Mouse (Mus musculus): ENCODE results near the gene Stk35. TPM values are rescaled to one million over a fixed set of nuclear protein-coding genes. Genes with fewer than 3 reads are reported as not detected.
A peak's percentile ranks its signal among the peaks of the same experiment; 100 is the strongest.

Gene Stk35
- polyA plus RNA-seq (2015; fragmentation: Nextera tagmentation; extraction: Ambion mirVana): 4.0 and 4.3 TPM in 2 replicates

DNA sequence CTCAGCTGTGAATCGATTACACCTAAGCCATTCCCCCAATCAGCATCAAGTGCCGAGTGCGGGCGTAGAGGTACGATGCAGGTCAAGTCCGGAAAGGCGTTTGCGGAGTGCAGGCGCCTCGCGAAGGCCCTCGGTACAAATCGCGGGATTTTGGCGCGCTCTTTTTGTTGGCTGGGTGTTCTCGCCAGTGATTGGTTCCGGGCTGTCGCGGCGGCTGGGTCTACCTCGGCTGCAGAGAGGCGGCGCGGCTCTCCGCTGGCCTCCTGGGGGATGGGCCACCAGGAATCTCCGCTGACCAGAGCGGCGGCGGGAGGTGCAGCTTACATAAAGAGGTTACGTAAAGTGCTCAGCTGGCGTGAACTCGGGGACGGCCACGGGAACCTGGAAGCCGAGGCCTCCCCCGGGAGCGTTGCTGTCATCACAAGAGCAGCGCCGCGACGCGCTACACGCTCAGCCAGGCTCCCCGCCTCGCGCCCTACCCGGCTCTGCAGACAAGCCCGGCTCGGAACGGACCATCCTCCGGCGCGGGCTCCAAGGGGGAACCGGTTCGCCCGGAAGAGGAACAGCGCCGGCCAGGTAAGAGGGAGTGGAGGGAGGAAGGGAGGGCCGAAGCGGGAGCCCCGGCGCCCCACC is at the start of gene Stk35:
TSS of gene Stk35 (plus strand) at position 247 of the 633 bp plus-strand sequence.
- peak; percentile 79 for DNase-seq
- peaks cover 32% of the 10 kb centered on the region for H3K36me3 ChIP-seq
- peak within 1 kb of the TSS; percentile 92 for H3K27ac ChIP-seq
- H3K9me3 ChIP-seq (replicated peaks): no peaks in the 10 kb centered on the region
- peak within 1 kb of the TSS; percentile 88 for H3K4me2 ChIP-seq
- H3K4me3 ChIP-seq (replicated peaks): peak within 1 kb of the TSS; percentile 83
- under 1% methylated on average over 59 of the region's 63 CpGs for WGBS (ENCODE audit: insufficient replicate concordance)
- H3K4me1 ChIP-seq (replicated peaks): peaks cover 34% of the 10 kb centered on the region
- peak within 1 kb of the TSS; percentile 90 for H3K9ac ChIP-seq
- no peaks in the 10 kb centered on the region for H3K27me3 ChIP-seq
- peak; percentile 87 for ATAC-seq (ENCODE audit: low read depth)

DNA sequence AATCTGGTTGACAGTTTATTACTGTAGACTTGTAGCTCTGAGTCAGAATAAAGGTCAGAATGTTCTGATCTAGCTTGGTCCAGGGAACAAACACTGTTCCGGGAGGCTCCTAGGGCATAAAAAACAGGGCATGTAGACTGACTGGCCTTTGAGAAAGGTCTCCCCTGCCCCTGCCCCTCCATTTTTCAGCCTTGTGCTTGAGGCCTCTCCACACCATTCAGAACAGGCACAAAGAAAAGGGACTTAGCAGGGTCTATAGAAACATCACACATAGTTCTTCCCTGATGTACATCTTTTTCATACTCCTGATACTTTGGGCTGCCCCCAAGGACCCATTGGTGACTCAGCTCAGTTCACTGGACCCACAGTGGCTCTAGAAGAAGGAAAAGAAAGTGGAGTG is 18.3 kb upstream of the Stk35 start:
- ATAC-seq (ENCODE audit: low read depth): no peak
- Histone ChIP-seq H3K4me1 (replicated peaks) (no peaks in the 10 kb centered on the region), H3K4me2 (no peak overlapping the region), H3K36me3 (no peaks in the 10 kb centered on the region), H3K27me3 (no peaks in the 10 kb centered on the region), H3K4me3 (replicated peaks) (no peak overlapping the region), H3K27ac (no peak overlapping the region), H3K9me3 (replicated peaks) (no peaks in the 10 kb centered on the region), H3K9ac (no peak overlapping the region)
- DNase-seq: no peak
- WGBS (ENCODE audit: insufficient replicate concordance): 85% methylated on average over 1 of the region's 1 CpGs

DNA sequence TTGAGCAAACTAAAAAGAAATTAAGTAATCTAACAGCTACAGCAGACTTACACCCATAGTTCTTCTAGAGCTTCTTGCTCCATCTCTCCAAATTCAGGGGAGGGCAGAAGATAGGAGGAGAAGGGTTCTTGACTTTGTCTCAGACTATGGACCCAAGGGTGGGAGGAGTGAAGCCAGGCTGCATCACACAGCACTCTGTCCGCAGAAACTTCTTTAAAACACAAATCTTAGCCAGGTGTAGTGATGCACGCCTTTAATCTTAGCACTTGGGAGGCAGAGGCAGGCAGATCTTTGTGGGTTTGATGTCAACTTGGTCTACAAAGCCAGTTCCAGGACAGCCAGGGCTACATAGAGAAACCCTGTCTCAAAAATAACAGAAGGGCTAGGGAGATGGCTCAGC is 3.8 kb upstream of the Stk35 start:
- H3K4me1 ChIP-seq (replicated peaks): peaks cover 7% of the 10 kb centered on the region
- no peak overlapping the region for H3K27ac ChIP-seq
- no peak overlapping the region for H3K9ac ChIP-seq
- H3K27me3 ChIP-seq: no peaks in the 10 kb centered on the region
- ATAC-seq (ENCODE audit: low read depth) (no peak), DNase-seq (no peak)
- no peak overlapping the region for H3K4me3 ChIP-seq (replicated peaks)
- no peak overlapping the region for H3K4me2 ChIP-seq
- peaks cover 6% of the 10 kb centered on the region; the same call in 1 of the 2 replicates for H3K9me3 ChIP-seq (replicated peaks)
- 58% methylated on average over 2 of the region's 2 CpGs for WGBS (ENCODE audit: insufficient replicate concordance)
- no peaks in the 10 kb centered on the region for H3K36me3 ChIP-seq

DNA sequence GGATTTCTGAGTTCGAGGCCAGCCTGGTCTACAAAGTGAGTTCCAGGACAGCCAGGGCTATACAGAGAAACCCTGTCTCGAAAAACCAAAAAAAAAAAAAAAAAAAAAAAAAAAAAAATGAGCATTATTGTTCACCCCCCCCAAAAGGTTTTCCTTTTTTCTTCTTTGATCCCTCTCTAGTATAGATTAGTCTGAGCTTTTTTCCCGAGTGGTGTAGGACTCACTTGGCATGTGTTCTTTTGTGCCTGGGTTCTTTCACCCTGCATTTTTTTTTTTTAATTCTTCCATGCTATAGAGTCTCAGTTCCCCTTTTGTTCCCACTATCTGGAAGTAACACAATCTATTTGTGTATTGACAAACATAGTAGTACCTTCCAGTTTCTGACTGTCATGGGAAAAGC is 2.6 kb upstream of the Stk35 start:
- Histone ChIP-seq H3K4me2 (no peak overlapping the region), H3K4me3 (replicated peaks) (no peak overlapping the region), H3K9me3 (replicated peaks) (peaks cover 6% of the 10 kb centered on the region; the same call in 1 of the 2 replicates), H3K36me3 (peaks cover 9% of the 10 kb centered on the region), H3K27me3 (no peaks in the 10 kb centered on the region), H3K9ac (no peak overlapping the region), H3K4me1 (replicated peaks) (peaks cover 18% of the 10 kb centered on the region), H3K27ac (no peak overlapping the region)
- DNase-seq (no peak), ATAC-seq (ENCODE audit: low read depth) (no peak)
- WGBS (ENCODE audit: insufficient replicate concordance): 60% methylated on average over 2 of the region's 3 CpGs

DNA sequence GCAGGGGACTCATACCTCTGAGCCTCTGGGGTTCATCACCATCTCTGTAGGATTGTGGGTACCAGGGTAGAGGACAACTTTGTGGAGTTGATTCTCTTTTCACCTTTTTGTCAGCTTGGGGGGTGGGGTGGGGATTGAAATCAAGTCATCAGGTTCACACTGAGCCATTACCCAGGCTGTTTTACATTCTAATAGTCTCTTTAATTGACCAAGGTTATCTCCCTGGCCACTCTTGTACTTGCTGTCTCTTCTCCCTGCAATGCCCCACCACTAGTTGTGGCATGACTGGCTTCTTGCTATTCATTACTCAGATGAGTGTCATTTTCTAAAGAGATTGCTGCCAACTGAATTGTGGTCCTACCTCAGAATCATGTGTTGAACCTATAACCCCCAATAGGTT is 1.9 kb upstream of the Stk35 start:
- H3K4me2 ChIP-seq: no peak overlapping the region
- no peaks in the 10 kb centered on the region for H3K27me3 ChIP-seq
- ATAC-seq (ENCODE audit: low read depth) (no peak), DNase-seq (no peak)
- peaks cover 25% of the 10 kb centered on the region for H3K4me1 ChIP-seq (replicated peaks)
- H3K9ac ChIP-seq: no peak overlapping the region
- H3K4me3 ChIP-seq (replicated peaks): no peak overlapping the region
- H3K27ac ChIP-seq: no peak overlapping the region
- H3K36me3 ChIP-seq: peaks cover 15% of the 10 kb centered on the region
- peaks cover 6% of the 10 kb centered on the region; the same call in 1 of the 2 replicates for H3K9me3 ChIP-seq (replicated peaks)

- Histone ChIP-seq H3K27ac (peak overlapping the region; percentile 92), H3K4me2 (peak overlapping the region; percentile 88), H3K4me3 (replicated peaks) (peak overlapping the region; percentile 83), H3K4me1 (replicated peaks) (peaks cover 38% of the 10 kb centered on the region), H3K36me3 (peaks cover 36% of the 10 kb centered on the region), H3K9ac (peak overlapping the region; percentile 90), H3K27me3 (no peaks in the 10 kb centered on the region), H3K9me3 (replicated peaks) (no peaks in the 10 kb centered on the region)
- WGBS (ENCODE audit: insufficient replicate concordance): 0% methylated on average over 32 of the region's 32 CpGs
- DNase-seq: no peak
- no peak for ATAC-seq (ENCODE audit: low read depth)
Measured at GRCm38 (mm10) chr2:129800904-129801230, 550 bp downstream of the Stk35 start.

GRCm38 (mm10) chr2:129801231-129802029 is 1.1 kb downstream of the Stk35 start:
- under 1% methylated on average over 73 of the region's 73 CpGs for WGBS (ENCODE audit: insufficient replicate concordance)
- peak overlapping the region; percentile 92 for H3K27ac ChIP-seq
- H3K4me3 ChIP-seq (replicated peaks): peak overlapping the region; percentile 83
- peak overlapping the region; percentile 90 for H3K9ac ChIP-seq
- peaks cover 40% of the 10 kb centered on the region for H3K36me3 ChIP-seq
- DNase-seq (peak; percentile 68), ATAC-seq (ENCODE audit: low read depth) (peak; percentile 73)
- H3K27me3 ChIP-seq: no peaks in the 10 kb centered on the region
- H3K4me2 ChIP-seq: peak overlapping the region; percentile 88
- no peaks in the 10 kb centered on the region for H3K9me3 ChIP-seq (replicated peaks)
- H3K4me1 ChIP-seq (replicated peaks): peaks cover 41% of the 10 kb centered on the region

GRCm38 (mm10) chr2:129805486-129805885 is 5.2 kb downstream of the Stk35 start:
- H3K4me1 ChIP-seq (replicated peaks): peaks cover 36% of the 10 kb centered on the region
- no peak for ATAC-seq (ENCODE audit: low read depth)
- peaks cover 75% of the 10 kb centered on the region for H3K36me3 ChIP-seq
- H3K4me3 ChIP-seq (replicated peaks): no peak overlapping the region
- no peaks in the 10 kb centered on the region for H3K9me3 ChIP-seq (replicated peaks)
- no peak overlapping the region for H3K4me2 ChIP-seq
- 80% methylated on average over 4 of the region's 4 CpGs for WGBS (ENCODE audit: insufficient replicate concordance)
- no peak for DNase-seq
- H3K9ac ChIP-seq: no peak overlapping the region
- no peaks in the 10 kb centered on the region for H3K27me3 ChIP-seq
- no peak overlapping the region for H3K27ac ChIP-seq

DNA sequence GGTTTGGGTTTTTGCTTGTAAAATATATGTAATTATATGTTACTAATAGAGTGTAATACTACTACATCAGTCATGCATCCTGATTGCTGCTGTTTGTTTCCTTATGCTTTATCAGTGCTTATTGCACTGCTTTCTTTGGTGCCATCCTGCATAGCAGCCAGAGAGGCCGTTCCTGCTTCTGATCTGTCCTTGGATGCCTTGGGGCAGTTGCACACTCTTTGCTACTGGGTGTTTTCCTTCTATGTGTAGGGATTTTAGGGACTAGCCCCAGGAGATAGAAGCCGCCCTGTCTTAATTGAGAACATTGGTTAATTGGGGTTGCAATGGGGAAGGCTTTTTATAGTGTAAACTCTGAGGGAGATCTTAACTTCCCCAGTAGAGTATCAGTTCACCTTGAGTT is 6.2 kb downstream of the Stk35 start:
- Histone ChIP-seq H3K4me3 (replicated peaks) (no peak overlapping the region), H3K27me3 (no peaks in the 10 kb centered on the region), H3K27ac (no peak overlapping the region), H3K36me3 (peaks cover 85% of the 10 kb centered on the region), H3K4me2 (no peak overlapping the region), H3K4me1 (replicated peaks) (peaks cover 36% of the 10 kb centered on the region), H3K9me3 (replicated peaks) (no peaks in the 10 kb centered on the region), H3K9ac (no peak overlapping the region)
- DNase-seq (no peak), ATAC-seq (ENCODE audit: low read depth) (no peak)
- WGBS (ENCODE audit: insufficient replicate concordance): 80% methylated on average over 2 of the region's 2 CpGs

DNA sequence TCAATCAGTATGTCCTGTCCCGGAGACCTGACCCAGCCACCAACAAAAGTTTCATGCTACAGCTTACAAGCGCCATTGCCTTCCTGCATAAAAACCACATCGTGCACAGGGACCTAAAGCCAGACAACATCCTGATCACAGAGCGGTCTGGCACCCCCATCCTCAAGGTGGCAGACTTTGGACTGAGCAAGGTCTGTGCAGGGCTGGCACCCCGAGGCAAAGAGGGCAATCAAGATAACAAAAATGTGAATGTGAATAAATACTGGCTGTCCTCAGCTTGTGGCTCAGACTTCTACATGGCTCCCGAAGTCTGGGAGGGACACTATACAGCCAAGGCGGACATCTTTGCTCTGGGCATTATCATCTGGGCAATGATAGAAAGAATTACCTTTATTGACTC is 10.2 kb downstream of the Stk35 start:
- Histone ChIP-seq H3K27ac (no peak overlapping the region), H3K4me2 (no peak overlapping the region), H3K27me3 (no peaks in the 10 kb centered on the region), H3K9me3 (replicated peaks) (no peaks in the 10 kb centered on the region), H3K4me3 (replicated peaks) (no peak overlapping the region), H3K4me1 (replicated peaks) (peaks cover 39% of the 10 kb centered on the region), H3K9ac (no peak overlapping the region), H3K36me3 (peaks cover 82% of the 10 kb centered on the region)
- 82% methylated on average over 7 of the region's 7 CpGs for WGBS (ENCODE audit: insufficient replicate concordance)
- ATAC-seq (ENCODE audit: low read depth) (no peak), DNase-seq (no peak)

DNA sequence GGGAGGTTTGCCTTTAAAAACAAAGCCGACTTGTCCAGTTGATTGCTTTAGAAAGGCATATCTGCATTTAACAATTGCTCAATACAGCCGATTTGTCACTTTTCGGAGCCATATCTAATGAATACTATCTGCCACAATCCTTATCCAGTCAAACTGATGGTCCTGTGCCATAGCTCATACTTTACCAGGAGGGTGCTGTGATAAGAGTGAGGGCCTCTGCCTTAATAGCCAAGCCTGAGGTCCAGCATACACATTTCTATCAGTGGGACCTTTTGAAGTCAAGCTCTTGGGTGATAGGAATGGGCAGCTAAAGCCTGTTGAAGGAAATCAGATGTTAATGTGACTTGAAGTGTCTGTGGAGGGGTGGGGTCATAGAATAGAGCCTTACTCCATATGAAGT is 13.7 kb downstream of the Stk35 start:
- peak; percentile 85 for ATAC-seq (ENCODE audit: low read depth)
- H3K36me3 ChIP-seq: peaks cover 84% of the 10 kb centered on the region
- H3K4me2 ChIP-seq: no peak overlapping the region
- no peak for DNase-seq
- H3K4me3 ChIP-seq (replicated peaks): no peak overlapping the region
- H3K27me3 ChIP-seq: no peaks in the 10 kb centered on the region
- no peak overlapping the region for H3K27ac ChIP-seq
- H3K9me3 ChIP-seq (replicated peaks): no peaks in the 10 kb centered on the region
- peaks cover 39% of the 10 kb centered on the region for H3K4me1 ChIP-seq (replicated peaks)
- WGBS (ENCODE audit: insufficient replicate concordance): 27% methylated on average over 3 of the region's 3 CpGs
- no peak overlapping the region for H3K9ac ChIP-seq

DNA sequence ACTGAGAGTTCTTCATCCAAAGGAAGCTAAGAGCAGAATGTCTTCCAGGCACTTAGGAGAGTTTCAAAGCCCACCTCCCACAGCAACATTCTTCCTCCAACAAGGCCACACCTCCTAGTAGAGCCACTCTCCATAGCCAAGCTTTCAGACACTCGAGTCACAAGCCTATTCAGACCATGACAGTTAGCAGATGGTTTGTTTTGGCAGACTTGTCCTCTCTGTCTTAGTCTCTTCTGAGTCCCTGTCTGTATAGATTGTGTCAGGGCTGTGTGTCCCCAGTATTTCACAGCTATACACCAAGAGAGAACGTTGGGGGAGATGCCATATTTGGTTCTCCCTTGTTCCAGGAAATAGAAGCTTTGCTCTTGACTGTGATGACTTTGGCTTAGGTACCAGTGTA is 14.8 kb downstream of the Stk35 start:
- ATAC-seq (ENCODE audit: low read depth) (no peak), DNase-seq (no peak)
- peaks cover 48% of the 10 kb centered on the region for H3K4me1 ChIP-seq (replicated peaks)
- H3K27ac ChIP-seq: no peak overlapping the region
- H3K9me3 ChIP-seq (replicated peaks): no peaks in the 10 kb centered on the region
- H3K36me3 ChIP-seq: peaks cover 82% of the 10 kb centered on the region
- 55% methylated on average over 2 of the region's 2 CpGs for WGBS (ENCODE audit: insufficient replicate concordance)
- no peaks in the 10 kb centered on the region for H3K27me3 ChIP-seq
- H3K4me3 ChIP-seq (replicated peaks): no peak overlapping the region
- no peak overlapping the region for H3K4me2 ChIP-seq
- H3K9ac ChIP-seq: no peak overlapping the region

Measured in liver, embryonic 13.5 days (tissue).